8 mouse cellular contexts compared by ENCODE assay signal in genomic region chr8:94199202-94199869, GRCm38 (mm10). TPM values are rescaled to one million over a fixed set of nuclear protein-coding genes. Genes with fewer than 3 reads are reported as not detected.
DNase-seq lines count a peak whose midpoint lies in the region; ATAC-seq and TF ChIP-seq lines count a peak whose summit lies in the region.

No protein-coding gene starts in this region.

- no peaks in the 10 kb centered on the region for H3K9me3 ChIP-seq in hindbrain, embryonic 10.5 days
- no peaks in the 10 kb centered on the region for H3K9me3 ChIP-seq in hindbrain, embryonic 12.5 days (replicated peaks)
- no peaks in the 10 kb centered on the region for H3K9me3 ChIP-seq in embryonic facial prominence, embryonic 11.5 days (replicated peaks; ENCODE audit: control insufficient read depth, low read length)
- no peaks in the 10 kb centered on the region for H3K9me3 ChIP-seq in midbrain, embryonic 11.5 days (ENCODE audit: control insufficient read depth, low read length)
- no peaks in the 10 kb centered on the region for H3K9me3 ChIP-seq in stomach, postnatal 0 days (ENCODE audit: control insufficient read depth, low read length)

- peak; percentile 95 for TF ChIP-seq CTCF in stomach, postnatal 0 days (IDR thresholded peaks at IDR 0.05; ENCODE audit: low read depth)

- no peak overlapping the region for H3K4me2 ChIP-seq in hindbrain, embryonic 12.5 days (replicated peaks)
- no peak overlapping the region for H3K4me2 ChIP-seq in embryonic facial prominence, embryonic 11.5 days (ENCODE audit: low read depth, low read length)
- no peak overlapping the region for H3K4me2 ChIP-seq in midbrain, embryonic 11.5 days
- 0 out of 2 replicates have a peak overlapping the region, but pooled peaks have one; percentile 9 for H3K4me2 ChIP-seq in stomach, postnatal 0 days (replicated peaks; ENCODE audit: low read depth)

- H3K4me3 ChIP-seq in hindbrain, embryonic 10.5 days, result no peak overlapping the region
- H3K4me3 ChIP-seq in hindbrain, embryonic 12.5 days, result no peak overlapping the region
- H3K4me3 ChIP-seq in embryonic facial prominence, embryonic 11.5 days (ENCODE audit: low read depth, low read length), result no peak overlapping the region
- H3K4me3 ChIP-seq in midbrain, embryonic 11.5 days (ENCODE audit: low read depth, low read length), result no peak overlapping the region
- no peak overlapping the region for H3K4me3 ChIP-seq in stomach, postnatal 0 days (ENCODE audit: low read depth, low read length)

- DNase-seq in hindbrain, embryonic 10.5 days (ENCODE audit: low spot score), result peak; percentile 74
- peak; percentile 56 for DNase-seq in adrenal gland, adult 2 months
- DNase-seq in embryonic facial prominence, embryonic 11.5 days (ENCODE audit: low spot score), result peak; percentile 87
- peak; percentile 66 to 87 for DNase-seq in left cerebral cortex, postnatal 25 days (ENCODE audit: low spot score in 2 of 2)
- peak; percentile 99 for DNase-seq in midbrain, embryonic 11.5 days (ENCODE audit: low spot score, missing footprints)
- peak; percentile 72 for DNase-seq in stomach, postnatal 0 days (ENCODE audit: low spot score)

- no peak overlapping the region for H3K27ac ChIP-seq in hindbrain, embryonic 10.5 days
- H3K27ac ChIP-seq in hindbrain, embryonic 12.5 days, result no peak overlapping the region
- no peak overlapping the region for H3K27ac ChIP-seq in embryonic facial prominence, embryonic 11.5 days (replicated peaks; ENCODE audit: low read depth, low read length)
- H3K27ac ChIP-seq in midbrain, embryonic 11.5 days (ENCODE audit: low read depth, low read length), result no peak overlapping the region
- H3K27ac ChIP-seq in stomach, postnatal 0 days (replicated peaks), result no peak overlapping the region

- intact Hi-C loops in left cerebral cortex, postnatal 25 days (cut with DNase I), result loop anchor here (1.0 to 10.0 kb wide), 3 partner anchors 32 to 225 kb away; no protein-coding TSS in a partner anchor

- no peaks in the 10 kb centered on the region for H3K27me3 ChIP-seq in hindbrain, embryonic 10.5 days (ENCODE audit: insufficient read depth, poor library complexity, severe bottlenecking)
- H3K27me3 ChIP-seq in hindbrain, embryonic 12.5 days, result no peaks in the 10 kb centered on the region
- no peaks in the 10 kb centered on the region for H3K27me3 ChIP-seq in embryonic facial prominence, embryonic 11.5 days (ENCODE audit: control insufficient read depth, insufficient read depth, low read length)
- no peaks in the 10 kb centered on the region for H3K27me3 ChIP-seq in midbrain, embryonic 11.5 days (ENCODE audit: control insufficient read depth, insufficient read depth, low read length)
- no peaks in the 10 kb centered on the region for H3K27me3 ChIP-seq in stomach, postnatal 0 days (ENCODE audit: control insufficient read depth, insufficient read depth, low read length)

- WGBS in hindbrain, embryonic 10.5 days, result 46% methylated on average over 10 of the region's 10 CpGs
- 45% methylated on average over 10 of the region's 10 CpGs for WGBS in hindbrain, embryonic 12.5 days
- 46% methylated on average over 10 of the region's 10 CpGs for WGBS in embryonic facial prominence, embryonic 11.5 days
- 43% methylated on average over 10 of the region's 10 CpGs for WGBS in midbrain, embryonic 11.5 days
- 44% methylated on average over 10 of the region's 10 CpGs for WGBS in stomach, postnatal 0 days

- no peaks in the 10 kb centered on the region for H3K36me3 ChIP-seq in hindbrain, embryonic 10.5 days
- no peaks in the 10 kb centered on the region for H3K36me3 ChIP-seq in hindbrain, embryonic 12.5 days
- H3K36me3 ChIP-seq in embryonic facial prominence, embryonic 11.5 days (replicated peaks; ENCODE audit: control insufficient read depth, insufficient read depth, low read depth, low read length), result no peaks in the 10 kb centered on the region
- H3K36me3 ChIP-seq in midbrain, embryonic 11.5 days (ENCODE audit: control insufficient read depth, insufficient read depth, low read length), result no peaks in the 10 kb centered on the region
- no peaks in the 10 kb centered on the region for H3K36me3 ChIP-seq in stomach, postnatal 0 days (ENCODE audit: control insufficient read depth, insufficient read depth, low read length)

- no peak for TF ChIP-seq EP300 in stomach, postnatal 0 days (optimal IDR thresholded peaks at IDR 0.05)

- ATAC-seq in hindbrain, embryonic 12.5 days (ENCODE audit: low FRiP score), result no peak
- peak; percentile 62; the same call in 1 of the 2 replicates for ATAC-seq in embryonic facial prominence, embryonic 11.5 days (replicated peaks; ENCODE audit: insufficient number of reproducible peaks, low FRiP score, low TSS enrichment, low read depth)
- ATAC-seq in hematopoietic stem cell, adult 5-6 weeks (replicated peaks in 1 of 2; ENCODE audit: insufficient read depth in 1 of 2, low FRiP score in 2 of 2, low TSS enrichment in 1 of 2, low read depth in 1 of 2, poor library complexity in 2 of 2, severe bottlenecking in 2 of 2), result peak; percentile 49 to 64; a peak in 2 of 4 replicates
- ATAC-seq in midbrain, embryonic 11.5 days (ENCODE audit: low FRiP score), result no peak
- ATAC-seq in stomach, postnatal 0 days (ENCODE audit: low FRiP score, low TSS enrichment), result peak; percentile 68

- no peaks in the 10 kb centered on the region; the same call in 1 of the 2 replicates for H3K4me1 ChIP-seq in hindbrain, embryonic 10.5 days (replicated peaks)
- no peaks in the 10 kb centered on the region for H3K4me1 ChIP-seq in hindbrain, embryonic 12.5 days
- no peaks in the 10 kb centered on the region for H3K4me1 ChIP-seq in embryonic facial prominence, embryonic 11.5 days (ENCODE audit: control insufficient read depth, insufficient read depth, low read length)
- no peaks in the 10 kb centered on the region for H3K4me1 ChIP-seq in midbrain, embryonic 11.5 days (ENCODE audit: control insufficient read depth, insufficient read depth, low read length)
- H3K4me1 ChIP-seq in stomach, postnatal 0 days (replicated peaks; ENCODE audit: control insufficient read depth, insufficient read depth), result no peaks in the 10 kb centered on the region

- H3K9ac ChIP-seq in hindbrain, embryonic 12.5 days, result no peak overlapping the region
- no peak overlapping the region for H3K9ac ChIP-seq in embryonic facial prominence, embryonic 11.5 days (replicated peaks; ENCODE audit: low read length)
- H3K9ac ChIP-seq in midbrain, embryonic 11.5 days (ENCODE audit: low read length), result no peak overlapping the region
- no peak overlapping the region for H3K9ac ChIP-seq in stomach, postnatal 0 days (ENCODE audit: low read length)

RNA-seq across cellular contexts. Expression of gene Nup93, which starts 15.0 kb away (rescaled TPM):
- 114 and 134 TPM in 2 replicates for polyA plus RNA-seq in hindbrain, embryonic 10.5 days (2016; fragmentation: Nextera tagmentation; extraction: Ambion mirVana)
- polyA plus RNA-seq in hindbrain, embryonic 12.5 days (2016; fragmentation: Nextera tagmentation; extraction: Ambion mirVana), result 80.4 and 85.1 TPM in 2 replicates
- total RNA-seq in adrenal gland, adult 2 months (2021), result 10 to 100 TPM; 12.3 to 17.5 TPM
- 5.3 and 5.4 TPM in 2 replicates for polyA plus RNA-seq in adrenal gland, adult 2 months (2012; rRNA removed)
- 132 and 138 TPM in 2 replicates for polyA plus RNA-seq in embryonic facial prominence, embryonic 11.5 days (2014; fragmentation: Nextera tagmentation; extraction: Ambion mirVana)
- 29.3 and 31.3 TPM in 2 replicates for total RNA-seq in hematopoietic stem cell, adult 5-6 weeks (2017)
- 10 to 100 TPM; 40.7 to 62.8 TPM for total RNA-seq in left cerebral cortex, postnatal 25 days (2021)
- 118 and 121 TPM in 2 replicates for polyA plus RNA-seq in midbrain, embryonic 11.5 days (2014; fragmentation: Nextera tagmentation; extraction: Ambion mirVana)
- polyA plus RNA-seq in stomach, postnatal 0 days (2015; fragmentation: Nextera tagmentation; extraction: Ambion mirVana), result 26.2 and 28.1 TPM in 2 replicates

RNA-seq across cellular contexts. Expression of gene Mt1, which starts 20.5 kb away (rescaled TPM):
- 159 and 234 TPM in 2 replicates for polyA plus RNA-seq in hindbrain, embryonic 10.5 days (2016; fragmentation: Nextera tagmentation; extraction: Ambion mirVana)
- polyA plus RNA-seq in hindbrain, embryonic 12.5 days (2016; fragmentation: Nextera tagmentation; extraction: Ambion mirVana), result 34.0 and 47.3 TPM in 2 replicates
- 100 to 1,000 TPM; 282 to 394 TPM for total RNA-seq in adrenal gland, adult 2 months (2021)
- 895 and 922 TPM in 2 replicates for polyA plus RNA-seq in adrenal gland, adult 2 months (2012; rRNA removed)
- 99.7 and 108 TPM in 2 replicates for polyA plus RNA-seq in embryonic facial prominence, embryonic 11.5 days (2014; fragmentation: Nextera tagmentation; extraction: Ambion mirVana)
- 19.3 and 81.7 TPM in 2 replicates for total RNA-seq in hematopoietic stem cell, adult 5-6 weeks (2017)
- total RNA-seq in left cerebral cortex, postnatal 25 days (2021), result 100 to 1,000 TPM; 501 to 574 TPM
- polyA plus RNA-seq in midbrain, embryonic 11.5 days (2014; fragmentation: Nextera tagmentation; extraction: Ambion mirVana), result 87.0 and 94.1 TPM in 2 replicates
- 1,909 and 2,218 TPM in 2 replicates for polyA plus RNA-seq in stomach, postnatal 0 days (2015; fragmentation: Nextera tagmentation; extraction: Ambion mirVana)

RNA-seq across cellular contexts. Expression of gene Mt2, which starts 26.9 kb away (rescaled TPM):
- 48.0 and 63.2 TPM in 2 replicates for polyA plus RNA-seq in hindbrain, embryonic 10.5 days (2016; fragmentation: Nextera tagmentation; extraction: Ambion mirVana)
- 13.2 TPM in 2 replicates for polyA plus RNA-seq in hindbrain, embryonic 12.5 days (2016; fragmentation: Nextera tagmentation; extraction: Ambion mirVana)
- 100 to 1,000 TPM; 158 to 202 TPM for total RNA-seq in adrenal gland, adult 2 months (2021)
- 19.3 and 19.6 TPM in 2 replicates for polyA plus RNA-seq in adrenal gland, adult 2 months (2012; rRNA removed)
- polyA plus RNA-seq in embryonic facial prominence, embryonic 11.5 days (2014; fragmentation: Nextera tagmentation; extraction: Ambion mirVana), result 32.1 and 33.5 TPM in 2 replicates
- total RNA-seq in hematopoietic stem cell, adult 5-6 weeks (2017), result 4.9 and 52.7 TPM in 2 replicates
- 100 to 1,000 TPM; 386 to 457 TPM for total RNA-seq in left cerebral cortex, postnatal 25 days (2021)
- polyA plus RNA-seq in midbrain, embryonic 11.5 days (2014; fragmentation: Nextera tagmentation; extraction: Ambion mirVana), result 22.9 and 29.8 TPM in 2 replicates
- 570 and 681 TPM in 2 replicates for polyA plus RNA-seq in stomach, postnatal 0 days (2015; fragmentation: Nextera tagmentation; extraction: Ambion mirVana)

RNA-seq across cellular contexts. Expression of gene Mt3, which starts 46.9 kb away (rescaled TPM):
- polyA plus RNA-seq in hindbrain, embryonic 10.5 days (2016; fragmentation: Nextera tagmentation; extraction: Ambion mirVana), result 8.4 and 13.2 TPM in 2 replicates
- 18.5 and 33.1 TPM in 2 replicates for polyA plus RNA-seq in hindbrain, embryonic 12.5 days (2016; fragmentation: Nextera tagmentation; extraction: Ambion mirVana)
- 1 to 10 TPM; 4.1 to 4.7 TPM for total RNA-seq in adrenal gland, adult 2 months (2021)
- polyA plus RNA-seq in adrenal gland, adult 2 months (2012; rRNA removed), result 1.0 and 1.9 TPM in 2 replicates
- polyA plus RNA-seq in embryonic facial prominence, embryonic 11.5 days (2014; fragmentation: Nextera tagmentation; extraction: Ambion mirVana), result 5.9 and 7.0 TPM in 2 replicates
- total RNA-seq in hematopoietic stem cell, adult 5-6 weeks (2017), result not detected in 2 replicates
- 100 to 1,000 TPM; 827 to 906 TPM for total RNA-seq in left cerebral cortex, postnatal 25 days (2021)
- polyA plus RNA-seq in midbrain, embryonic 11.5 days (2014; fragmentation: Nextera tagmentation; extraction: Ambion mirVana), result 8.5 and 12.0 TPM in 2 replicates
- polyA plus RNA-seq in stomach, postnatal 0 days (2015; fragmentation: Nextera tagmentation; extraction: Ambion mirVana), result 4.1 and 5.3 TPM in 2 replicates

Comparison
In these comparisons a context has a peak if more than half of its experiments do, and no peak if none do; other contexts are left out.
1. ATAC-seq: peak in embryonic facial prominence, embryonic 11.5 days (single experiment), hematopoietic stem cell, adult 5-6 weeks (2 of 2) and stomach, postnatal 0 days (single experiment); none in hindbrain, embryonic 12.5 days (single experiment) and midbrain, embryonic 11.5 days (single experiment).
2. Peak in every context shown above with its lines, with median percentiles within 50 percentile points of each other: DNase-seq.